Mouse (Mus musculus) spleen, adult 2 months (tissue): Measurements from ENCODE around the gene Gm13694.
"Not testable (repeated sequence)": the region's sequence is repeated elsewhere in the genome, so short reads cannot be mapped to it uniquely, and the experiment has no call there.

Experiments
- CTCF ChIP-seq: fragments of 200-500 bp; IDR thresholded peaks from 2 replicates; pipeline ENCODE4 v1.5.1; 2011; ENCODE audit warnings: mild to moderate bottlenecking, inconsistent platforms; ENCODE audit not compliant: insufficient read depth, insufficient read length, insufficient replicate concordance; ENCODE audit errors: extremely low read depth
- POLR2A ChIP-seq: fragments of 200-500 bp; IDR thresholded peaks from 2 replicates; pipeline ENCODE4 v1.6.1; 2011; ENCODE audit warnings: low read depth, low read length, inconsistent platforms

- not testable (repeated sequence) for TF ChIP-seq CTCF, POLR2A
These were observed 17.5 kb upstream of the Gm13694 start, which contains the start of gene Gm13693 for GRCm38 (mm10) chr2:83961203-83961602.
